Mouse (Mus musculus): ENCODE measurements around the gene Anapc4.

- TF ChIP-seq CTCF (IDR thresholded peaks at IDR 0.05; ENCODE audit: low read depth) (peak; percentile 78), EP300 (IDR thresholded peaks at IDR 0.05; ENCODE audit: low read depth) (0 out of 2 replicates have a peak, but pooled peaks have one; percentile 10)
Observed at GRCm38 (mm10) chr5:52821691-52822090, 12.1 kb upstream of the Anapc4 start.

Measured in liver, postnatal 0 days (tissue).